Mouse (Mus musculus): ENCODE results near the gene Slc5a1.

DNA sequence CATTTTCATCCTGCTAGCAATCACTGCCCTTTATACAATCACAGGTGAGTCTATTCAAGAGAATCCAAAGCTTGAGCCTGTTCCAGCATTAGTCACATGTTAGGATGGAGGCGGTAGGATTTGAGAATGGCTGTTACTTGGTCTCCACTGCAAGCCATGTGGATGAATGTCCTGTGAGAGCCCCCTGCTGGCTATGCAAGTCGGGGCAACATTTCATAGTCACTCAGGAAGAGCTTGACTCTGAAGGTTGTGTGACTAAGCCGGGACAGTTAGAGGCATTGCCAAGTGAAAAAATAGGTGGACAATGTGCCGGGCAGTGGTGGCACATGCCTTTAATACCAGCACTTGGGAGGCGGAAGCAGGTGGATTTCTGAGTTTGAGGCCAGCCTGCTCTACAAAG is 40.0 kb downstream of the Slc5a1 start:
- TF ChIP-seq POLR2A (IDR thresholded peaks at IDR 0.05; ENCODE audit: control insufficient read depth, extremely low read depth, insufficient read depth, low read length, poor library complexity) (no peak), CTCF (IDR thresholded peaks at IDR 0.05; ENCODE audit: borderline replicate concordance, control insufficient read depth, extremely low read depth, insufficient read depth, low read length, poor library complexity) (no peak)

Data from thymus, adult 2 months (tissue).